Mouse (Mus musculus): ENCODE results near the gene Vmn1r20. TPM values are rescaled to one million over a fixed set of nuclear protein-coding genes. Genes with fewer than 3 reads are reported as not detected.
"Not testable (repeated sequence)": the region's sequence is repeated elsewhere in the genome, so short reads cannot be mapped to it uniquely, and the experiment has no call there.

The Vmn1r20 gene
- not detected in 2 replicates for polyA plus RNA-seq (2012; rRNA removed)
- not detected in 2 replicates for polyA plus RNA-seq (2014; fragmentation: Nextera tagmentation; extraction: Ambion mirVana)

- Histone ChIP-seq H3K4me1 (replicated peaks; ENCODE audit: control insufficient read depth in 2 of 2, insufficient read depth in 2 of 2, low read length in 1 of 2) (no peaks in the 10 kb centered on the region), H3K36me3 (replicated peaks; ENCODE audit: control insufficient read depth, insufficient read depth, low read depth) (no peaks in the 10 kb centered on the region)
- ATAC-seq (ENCODE audit: insufficient read depth) = no peak
Measured at GRCm38 (mm10) chr6:57428630-57429029, at the start of gene Vmn1r20. Gene Vmn1r20, plus strand, starts transcription at chr6:57428930.

GRCm38 (mm10) chr6:57395683-57396082 lies 33.0 kb upstream of the Vmn1r20 start, which contains the start of gene Vmn1r18:
Gene Vmn1r18, minus strand, starts transcription at chr6:57395783.
- ATAC-seq (ENCODE audit: insufficient read depth) (no peak), DNase-seq (ENCODE audit: low read depth in 3 of 3, low spot score in 3 of 3) (no peak)
- no peak within 1 kb of the TSS for H3K27ac ChIP-seq
- no peak for TF ChIP-seq CTCF (IDR thresholded peaks at IDR 0.05; ENCODE audit: low read depth)
- no peak for TF ChIP-seq EP300 (IDR thresholded peaks at IDR 0.05; ENCODE audit: low read depth)
- H3K9ac ChIP-seq (replicated peaks) = no peak within 1 kb of the TSS
- H3K27me3 ChIP-seq (ENCODE audit: control insufficient read depth, insufficient read depth, low read length) = no peaks in the 10 kb centered on the region
- no peaks in the 10 kb centered on the region for H3K9me3 ChIP-seq (ENCODE audit: control insufficient read depth, low read length)
- no peaks in the 10 kb centered on the region for H3K4me1 ChIP-seq (replicated peaks; ENCODE audit: control insufficient read depth in 2 of 2, insufficient read depth in 2 of 2, low read length in 1 of 2)
- H3K4me3 ChIP-seq (ENCODE audit: insufficient read depth in 1 of 2, low read depth in 2 of 2, low read length in 2 of 2) = no peak within 1 kb of the TSS
- no peak within 1 kb of the TSS for H3K4me2 ChIP-seq (ENCODE audit: low read depth)
- no peaks in the 10 kb centered on the region for H3K36me3 ChIP-seq (replicated peaks; ENCODE audit: control insufficient read depth, insufficient read depth, low read depth)

More at GRCm38 (mm10) chr6:57428630-57429029, at the start of gene Vmn1r20:
- H3K27me3 ChIP-seq (ENCODE audit: control insufficient read depth, insufficient read depth, low read length) = no peaks in the 10 kb centered on the region
- DNase-seq (ENCODE audit: low read depth in 3 of 3, low spot score in 3 of 3) = no peak
- no peak within 1 kb of the TSS for H3K4me2 ChIP-seq (ENCODE audit: low read depth)
- TF ChIP-seq EP300 (IDR thresholded peaks at IDR 0.05; ENCODE audit: low read depth) (no peak), CTCF (IDR thresholded peaks at IDR 0.05; ENCODE audit: low read depth) (no peak)
- WGBS (ENCODE audit: insufficient replicate concordance) = 44% methylated on average over 1 of the region's 1 CpGs
- no peaks in the 10 kb centered on the region for H3K9me3 ChIP-seq (ENCODE audit: control insufficient read depth, low read length)
- no peak within 1 kb of the TSS for H3K4me3 ChIP-seq (ENCODE audit: insufficient read depth in 1 of 2, low read depth in 2 of 2, low read length in 2 of 2)
- no peak within 1 kb of the TSS for H3K27ac ChIP-seq
- no peak within 1 kb of the TSS for H3K9ac ChIP-seq (replicated peaks)

- H3K27ac ChIP-seq; H3K9ac ChIP-seq (replicated peaks); H3K27me3 ChIP-seq (ENCODE audit: control insufficient read depth, insufficient read depth, low read length); H3K9me3 ChIP-seq (ENCODE audit: control insufficient read depth, low read length); H3K4me3 ChIP-seq (ENCODE audit: insufficient read depth in 1 of 2, low read depth in 2 of 2, low read length in 2 of 2); H3K4me1 ChIP-seq (replicated peaks; ENCODE audit: control insufficient read depth in 2 of 2, insufficient read depth in 2 of 2, low read length in 1 of 2); DNase-seq (ENCODE audit: low read depth in 3 of 3, low spot score in 3 of 3); ATAC-seq (ENCODE audit: insufficient read depth); H3K4me2 ChIP-seq (ENCODE audit: low read depth); H3K36me3 ChIP-seq (replicated peaks; ENCODE audit: control insufficient read depth, insufficient read depth, low read depth): not testable (repeated sequence)
- 41% methylated on average over 3 of the region's 3 CpGs for WGBS (ENCODE audit: insufficient replicate concordance)
Measured at GRCm38 (mm10) chr6:57403480-57403879, 25.2 kb upstream of the Vmn1r20 start, which contains the start of gene Vmn1r19. Gene Vmn1r19, plus strand, starts transcription at chr6:57403780.

GRCm38 (mm10) chr6:57431196-57431595 lies 2.5 kb downstream of the Vmn1r20 start:
- no peak overlapping the region for H3K27ac ChIP-seq
- no peaks in the 10 kb centered on the region for H3K4me1 ChIP-seq (replicated peaks; ENCODE audit: control insufficient read depth in 2 of 2, insufficient read depth in 2 of 2, low read length in 1 of 2)
- TF ChIP-seq CTCF (IDR thresholded peaks at IDR 0.05; ENCODE audit: low read depth) (no peak), EP300 (IDR thresholded peaks at IDR 0.05; ENCODE audit: low read depth) (no peak)
- no peaks in the 10 kb centered on the region for H3K9me3 ChIP-seq (ENCODE audit: control insufficient read depth, low read length)
- H3K9ac ChIP-seq (replicated peaks) = no peak overlapping the region
- ATAC-seq (ENCODE audit: insufficient read depth) (no peak), DNase-seq (ENCODE audit: low read depth in 3 of 3, low spot score in 3 of 3) (no peak)
- no peaks in the 10 kb centered on the region for H3K27me3 ChIP-seq (ENCODE audit: control insufficient read depth, insufficient read depth, low read length)
- no peak overlapping the region for H3K4me3 ChIP-seq (ENCODE audit: insufficient read depth in 1 of 2, low read depth in 2 of 2, low read length in 2 of 2)
- no peak overlapping the region for H3K4me2 ChIP-seq (ENCODE audit: low read depth)
- no peaks in the 10 kb centered on the region for H3K36me3 ChIP-seq (replicated peaks; ENCODE audit: control insufficient read depth, insufficient read depth, low read depth)
- 40% methylated on average over 1 of the region's 1 CpGs for WGBS (ENCODE audit: insufficient replicate concordance)

- WGBS (ENCODE audit: insufficient replicate concordance) = 36% methylated on average over 3 of the region's 3 CpGs
- H3K36me3 ChIP-seq (replicated peaks; ENCODE audit: control insufficient read depth, insufficient read depth, low read depth); DNase-seq (ENCODE audit: low read depth in 3 of 3, low spot score in 3 of 3); H3K4me3 ChIP-seq (ENCODE audit: insufficient read depth in 1 of 2, low read depth in 2 of 2, low read length in 2 of 2); H3K4me2 ChIP-seq (ENCODE audit: low read depth); H3K27me3 ChIP-seq (ENCODE audit: control insufficient read depth, insufficient read depth, low read length); H3K4me1 ChIP-seq (replicated peaks; ENCODE audit: control insufficient read depth in 2 of 2, insufficient read depth in 2 of 2, low read length in 1 of 2); H3K9ac ChIP-seq (replicated peaks); H3K9me3 ChIP-seq (ENCODE audit: control insufficient read depth, low read length); ATAC-seq (ENCODE audit: insufficient read depth); H3K27ac ChIP-seq: not testable (repeated sequence)
Measured at GRCm38 (mm10) chr6:57468161-57468560, 39.4 kb downstream of the Vmn1r20 start.

Other genes starting within 250 kb of the Vmn1r20 start
- gene Vmn1r13, start 225.6 kb upstream of the Vmn1r20 start, polyA plus RNA-seq (2012; rRNA removed) = not detected in 2 replicates
- not detected in 2 replicates for gene Vmn1r13, start 225.6 kb upstream of the Vmn1r20 start, polyA plus RNA-seq (2014; fragmentation: Nextera tagmentation; extraction: Ambion mirVana)
- gene Vmn1r14, start 197.2 kb upstream of the Vmn1r20 start, polyA plus RNA-seq (2012; rRNA removed) = not detected in 2 replicates
- gene Vmn1r14, start 197.2 kb upstream of the Vmn1r20 start, polyA plus RNA-seq (2014; fragmentation: Nextera tagmentation; extraction: Ambion mirVana) = not detected in 2 replicates
- gene Vmn1r15, start 171.0 kb upstream of the Vmn1r20 start, polyA plus RNA-seq (2012; rRNA removed) = not detected in 2 replicates
- gene Vmn1r15, start 171.0 kb upstream of the Vmn1r20 start, polyA plus RNA-seq (2014; fragmentation: Nextera tagmentation; extraction: Ambion mirVana) = not detected in 2 replicates
- not detected in 2 replicates for gene Vmn1r16, start 99.4 kb upstream of the Vmn1r20 start, polyA plus RNA-seq (2012; rRNA removed)
- not detected in 2 replicates for gene Vmn1r16, start 99.4 kb upstream of the Vmn1r20 start, polyA plus RNA-seq (2014; fragmentation: Nextera tagmentation; extraction: Ambion mirVana)
- not detected in 2 replicates for gene Vmn1r17, start 65.2 kb upstream of the Vmn1r20 start, polyA plus RNA-seq (2012; rRNA removed)
- not detected in 2 replicates for gene Vmn1r17, start 65.2 kb upstream of the Vmn1r20 start, polyA plus RNA-seq (2014; fragmentation: Nextera tagmentation; extraction: Ambion mirVana)
- gene Vmn1r18, start 33.1 kb upstream of the Vmn1r20 start, polyA plus RNA-seq (2012; rRNA removed) = not detected in 2 replicates
- not detected in 2 replicates for gene Vmn1r18, start 33.1 kb upstream of the Vmn1r20 start, polyA plus RNA-seq (2014; fragmentation: Nextera tagmentation; extraction: Ambion mirVana)
- gene Vmn1r19, start 25.1 kb upstream of the Vmn1r20 start, polyA plus RNA-seq (2012; rRNA removed) = not detected in 2 replicates
- gene Vmn1r19, start 25.1 kb upstream of the Vmn1r20 start, polyA plus RNA-seq (2014; fragmentation: Nextera tagmentation; extraction: Ambion mirVana) = not detected in 2 replicates
- gene Ppm1k, start 106.5 kb downstream of the Vmn1r20 start, polyA plus RNA-seq (2012; rRNA removed) = 1.6 and 4.5 TPM in 2 replicates
- 2.8 and 3.3 TPM in 2 replicates for gene Ppm1k, start 106.5 kb downstream of the Vmn1r20 start, polyA plus RNA-seq (2014; fragmentation: Nextera tagmentation; extraction: Ambion mirVana)
- 1.3 and 2.3 TPM in 2 replicates for gene Herc6, start 152.1 kb downstream of the Vmn1r20 start, polyA plus RNA-seq (2012; rRNA removed)
- 2.7 and 3.7 TPM in 2 replicates for gene Herc6, start 152.1 kb downstream of the Vmn1r20 start, polyA plus RNA-seq (2014; fragmentation: Nextera tagmentation; extraction: Ambion mirVana)